Comparison of ENCODE assay signal across 25 mouse cellular contexts in the genomic region with DNA sequence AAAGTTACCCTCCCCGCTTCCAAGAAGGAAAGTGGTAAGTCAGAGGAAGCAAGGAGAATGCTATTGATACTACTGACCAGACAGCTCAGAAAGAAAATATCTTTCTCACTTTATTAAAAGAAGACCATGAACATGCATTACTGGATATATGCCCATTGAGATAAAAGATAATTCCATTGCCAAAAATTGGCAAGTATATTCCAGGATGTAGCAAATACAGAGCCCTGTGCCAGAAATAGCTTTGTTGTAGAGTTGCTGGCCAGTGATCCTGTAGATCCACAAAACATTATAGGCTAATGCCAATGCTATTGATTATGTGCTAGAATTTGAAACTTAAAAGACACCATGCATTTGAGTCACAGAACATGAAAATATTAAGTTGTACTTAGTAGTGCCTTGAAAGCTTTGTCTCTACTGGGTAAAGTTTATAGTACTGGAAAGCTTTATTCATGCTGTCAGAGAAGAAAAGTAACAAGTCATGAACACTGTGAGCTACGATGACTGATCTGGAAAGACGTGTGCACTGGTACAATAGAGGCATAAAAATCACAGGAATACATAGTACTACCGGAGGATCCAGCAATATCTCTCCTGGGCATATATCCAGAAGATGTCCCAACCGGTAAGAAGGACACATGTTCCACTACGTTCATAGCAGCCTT.
"Had no signal": no experiment of that assay in that cellular context is flagged by ENCODE, and none has a peak within 500 bp of the region (broad histone marks: within the 10 kb centered on the region; RNA-seq: fewer than 3 reads in every experiment).

No protein-coding gene starts in this region.

- H3K4me2 ChIP-seq: heart, embryonic 11.5 days; heart, embryonic 13.5 days; heart, embryonic 15.5 days; hindbrain, embryonic 13.5 days; hindbrain, embryonic 15.5 days; kidney, embryonic 15.5 days; limb, embryonic 13.5 days; limb, embryonic 15.5 days had no signal

- H3K4me3 ChIP-seq: heart, adult 2 months; heart, embryonic 13.5 days; heart, embryonic 15.5 days; hindbrain, embryonic 13.5 days; hindbrain, embryonic 15.5 days; kidney, embryonic 15.5 days; limb, embryonic 13.5 days; limb, embryonic 15.5 days had no signal

- ATAC-seq: forebrain, postnatal 0 days; hindbrain, postnatal 0 days; intestine, embryonic 16.5 days had no signal

- H3K27me3 ChIP-seq: heart, embryonic 13.5 days; heart, embryonic 15.5 days; hindbrain, embryonic 13.5 days; hindbrain, embryonic 15.5 days; kidney, embryonic 15.5 days; limb, embryonic 13.5 days; limb, embryonic 15.5 days had no signal

- DNase-seq: forebrain, postnatal 0 days; gastrocnemius, postnatal 14 days; gastrocnemius, postnatal 36 days; heart, adult 2 months; heart, postnatal 14 days; heart, postnatal 36 days; kidney, adult 11 months; kidney, adult 2 months; kidney, adult 9 months; kidney, postnatal 14 days; kidney, postnatal 36 days; layer of hippocampus, adult 9-11 months; layer of hippocampus, postnatal 36 days; left cerebral cortex, postnatal 4 days had no signal

- H3K4me1 ChIP-seq: heart, embryonic 13.5 days; heart, embryonic 15.5 days; hindbrain, embryonic 13.5 days; hindbrain, embryonic 15.5 days; kidney, embryonic 15.5 days; limb, embryonic 13.5 days; limb, embryonic 15.5 days had no signal

- H3K9me3 ChIP-seq: heart, embryonic 13.5 days; heart, embryonic 15.5 days; hindbrain, embryonic 13.5 days; hindbrain, embryonic 15.5 days; kidney, embryonic 15.5 days; limb, embryonic 15.5 days had no signal

- H3K27ac ChIP-seq: heart, adult 2 months; heart, embryonic 13.5 days; heart, embryonic 15.5 days; hindbrain, embryonic 13.5 days; hindbrain, embryonic 15.5 days; hindbrain, postnatal 0 days; kidney, embryonic 15.5 days; kidney, postnatal 0 days; limb, embryonic 13.5 days; limb, embryonic 15.5 days had no signal

- H3K36me3 ChIP-seq: heart, embryonic 13.5 days; heart, embryonic 15.5 days; hindbrain, embryonic 13.5 days; hindbrain, embryonic 15.5 days; kidney, embryonic 15.5 days; limb, embryonic 13.5 days; limb, embryonic 15.5 days had no signal

- H3K9ac ChIP-seq: forebrain, postnatal 0 days; heart, embryonic 13.5 days; heart, embryonic 15.5 days; hindbrain, embryonic 13.5 days; hindbrain, embryonic 15.5 days; kidney, embryonic 15.5 days; limb, embryonic 13.5 days; limb, embryonic 15.5 days had no signal
